Mouse (Mus musculus) liver, postnatal 0 days (tissue): ENCODE results near the gene Entpd6.
A peak's percentile ranks its signal among the peaks of the same experiment; 100 is the strongest.

Experiments
- CTCF ChIP-seq: sonication (generic); IDR thresholded peaks from 2 replicates; pipeline ENCODE4 v1.5.1; 2016; ENCODE audit warnings: antibody characterized with exemption, low read depth
- EP300 ChIP-seq: IDR thresholded peaks from 2 replicates; pipeline ENCODE4 v1.6.1; 2016; ENCODE audit warnings: antibody characterized with exemption, low read depth, mild to moderate bottlenecking

DNA sequence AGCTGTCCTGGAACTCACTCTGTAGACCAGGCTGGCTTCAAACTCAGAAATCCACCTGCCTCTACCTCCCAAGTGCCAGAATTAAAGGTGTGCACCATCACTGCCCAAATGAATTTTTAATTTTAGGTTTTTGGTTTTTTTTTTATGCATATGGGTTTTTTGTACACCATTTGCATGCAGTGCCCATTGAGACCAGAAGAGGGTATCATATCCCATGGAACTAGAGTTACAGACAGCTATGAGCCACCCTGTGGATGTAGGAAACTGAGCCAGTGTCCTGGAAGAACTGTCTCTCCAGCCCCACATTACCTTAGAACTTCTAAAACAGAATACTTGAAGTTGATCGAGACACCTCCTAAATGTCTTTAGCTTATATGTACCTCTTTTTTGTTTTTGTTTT lies 54.2 kb downstream of the Entpd6 start:
- TF ChIP-seq CTCF (peak; percentile 62), EP300 (no peak)
